Mouse (Mus musculus): ENCODE measurements around the gene Mindy1. TPM values are rescaled to one million over a fixed set of nuclear protein-coding genes. Genes with fewer than 3 reads are reported as not detected.

Gene Mindy1
- total RNA-seq (2021), result 10 to 100 TPM; 26.2 to 28.5 TPM
- long read RNA-seq, experiment 1, transcript Mindy1-201 (10 exons, 2,800 nt), result minor isoform, 5 of 32 reads
- long read RNA-seq, experiment 1, transcript Mindy1-202 (10 exons, 2,827 nt), result major isoform, 17 of 32 reads
- long read RNA-seq, experiment 1, partial matches to known transcripts, result 4 of 32 reads
- long read RNA-seq, experiment 1, other reads (novel, unspliced or antisense), result 6 of 32 reads
- long read RNA-seq, experiment 2, transcript Mindy1-202 (10 exons, 2,827 nt), result major isoform, 10 of 18 reads
- long read RNA-seq, experiment 2, partial matches to known transcripts, result 3 of 18 reads
- long read RNA-seq, experiment 2, other reads (novel, unspliced or antisense), result 3 of 18 reads

GRCm38 (mm10) chr3:95281216-95282126, at the start of gene Mindy1, which contains the start of gene Prune1:
Mindy1 (plus strand) TSS chr3:95281345.
Prune1 (minus strand) TSS chr3:95282076.
- peak; percentile 97 to 99 for DNase-seq (ENCODE audit: low spot score in 2 of 2)

DNA sequence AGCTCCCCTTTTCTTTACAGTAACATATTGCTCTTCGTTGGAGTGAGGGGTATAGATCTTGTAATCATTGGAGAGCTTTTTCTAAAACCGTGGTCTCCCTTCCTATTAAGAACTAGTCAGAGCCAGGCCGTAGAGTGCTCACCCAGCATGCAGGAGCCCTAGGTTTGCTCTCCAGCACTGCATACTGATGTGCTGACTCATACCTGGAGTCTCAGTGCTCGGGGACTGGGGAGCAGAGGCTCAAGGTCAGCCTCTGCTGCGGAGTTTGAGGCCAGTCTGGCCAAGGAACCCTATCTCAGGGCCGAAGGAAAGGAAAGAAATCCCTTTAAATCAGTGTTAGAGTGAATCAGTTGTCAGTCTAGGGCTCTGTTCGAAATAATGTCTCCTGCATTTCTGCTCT, 48.4 kb upstream of the Mindy1 start:
- no peak for DNase-seq (ENCODE audit: low spot score in 2 of 2)

GRCm38 (mm10) chr3:95233303-95233980, 47.7 kb upstream of the Mindy1 start:
- no peak for DNase-seq (ENCODE audit: low spot score in 2 of 2)

DNA sequence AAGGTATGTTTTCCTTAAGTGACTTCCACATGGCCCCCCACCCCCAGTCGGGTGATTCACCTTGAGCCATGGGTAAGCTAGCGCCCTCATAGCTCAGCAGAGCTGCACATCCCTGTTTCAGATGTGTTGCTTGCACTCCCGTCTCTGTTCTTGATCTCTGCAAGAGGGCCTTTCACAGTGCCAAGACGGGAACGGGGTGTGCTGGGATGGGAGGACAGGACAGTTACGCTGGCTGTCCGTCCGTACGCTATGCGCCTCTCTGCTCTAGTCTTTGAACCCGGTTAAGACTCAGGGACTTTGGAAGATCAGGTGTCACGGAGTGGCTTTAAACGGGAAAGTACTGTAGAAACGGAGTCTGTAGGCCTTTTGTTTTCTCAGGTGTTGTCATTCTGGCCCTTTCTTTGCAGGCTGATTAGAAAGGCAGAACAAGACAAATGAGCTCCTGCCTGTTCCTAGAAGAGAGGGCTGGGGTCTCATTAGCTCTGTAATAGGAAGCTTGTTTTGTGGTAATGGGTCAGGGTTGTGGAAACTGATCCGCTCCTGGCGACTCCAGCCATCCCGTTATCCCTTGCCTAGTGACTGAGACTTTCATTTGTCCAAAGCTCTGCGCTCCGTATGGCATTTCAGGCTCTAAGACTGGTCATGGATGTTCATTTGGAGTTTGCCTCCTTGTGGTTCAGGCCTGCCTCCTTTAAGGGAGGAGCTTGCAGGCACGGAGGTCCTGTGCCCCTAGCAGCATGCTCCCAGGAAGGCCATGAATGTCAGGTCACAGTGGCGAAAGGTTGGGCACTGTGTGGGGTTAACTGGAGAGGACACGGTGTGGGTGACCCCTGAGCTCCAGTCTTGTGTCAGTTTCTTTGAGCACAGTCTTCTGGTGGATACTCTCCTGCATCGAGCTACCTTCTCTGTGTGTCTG, 45.5 kb upstream of the Mindy1 start:
- no peak for DNase-seq (ENCODE audit: low spot score in 2 of 2)

GRCm38 (mm10) chr3:95237541-95238099, 43.5 kb upstream of the Mindy1 start:
- DNase-seq (ENCODE audit: low spot score in 2 of 2), result no peak

GRCm38 (mm10) chr3:95239022-95239421, 42.1 kb upstream of the Mindy1 start:
- no peak for DNase-seq (ENCODE audit: low spot score in 2 of 2)

DNA sequence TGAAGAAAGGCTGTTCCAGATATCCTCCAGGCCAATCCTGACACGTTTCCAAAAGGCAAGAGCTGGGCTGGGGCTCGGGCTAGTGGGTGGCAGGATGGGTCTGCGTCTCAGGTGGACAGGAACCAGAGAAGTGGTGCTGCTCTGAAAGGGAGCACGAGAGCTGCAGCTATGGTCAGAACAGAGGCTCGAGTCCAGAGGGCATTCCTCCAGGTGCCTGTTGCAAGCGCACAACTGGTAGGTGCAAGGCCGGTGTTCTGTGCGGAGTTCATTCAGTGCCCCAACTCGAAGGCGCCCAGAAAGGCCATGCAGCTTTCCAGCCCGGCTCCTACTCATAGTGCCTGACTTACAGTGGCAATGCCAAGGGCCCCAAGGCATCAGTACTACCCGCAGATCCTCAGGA, 41.2 kb upstream of the Mindy1 start:
- no peak for DNase-seq (ENCODE audit: low spot score in 2 of 2)

GRCm38 (mm10) chr3:95240900-95241299, 40.2 kb upstream of the Mindy1 start:
- no peak for DNase-seq (ENCODE audit: low spot score in 2 of 2)

GRCm38 (mm10) chr3:95241498-95241897, 39.6 kb upstream of the Mindy1 start, which contains the start of gene Gm128:
Gm128 (minus strand) TSS chr3:95241598.
- no peak for DNase-seq (ENCODE audit: low spot score in 2 of 2)

GRCm38 (mm10) chr3:95243086-95243485, 38.1 kb upstream of the Mindy1 start:
- no peak for DNase-seq (ENCODE audit: low spot score in 2 of 2)

GRCm38 (mm10) chr3:95246465-95247231, 34.5 kb upstream of the Mindy1 start:
- peak in 1 of 2 experiments; percentile 76 for DNase-seq (ENCODE audit: low spot score in 2 of 2)

GRCm38 (mm10) chr3:95247660-95248336, 33.3 kb upstream of the Mindy1 start:
- no peak for DNase-seq (ENCODE audit: low spot score in 2 of 2)

DNA sequence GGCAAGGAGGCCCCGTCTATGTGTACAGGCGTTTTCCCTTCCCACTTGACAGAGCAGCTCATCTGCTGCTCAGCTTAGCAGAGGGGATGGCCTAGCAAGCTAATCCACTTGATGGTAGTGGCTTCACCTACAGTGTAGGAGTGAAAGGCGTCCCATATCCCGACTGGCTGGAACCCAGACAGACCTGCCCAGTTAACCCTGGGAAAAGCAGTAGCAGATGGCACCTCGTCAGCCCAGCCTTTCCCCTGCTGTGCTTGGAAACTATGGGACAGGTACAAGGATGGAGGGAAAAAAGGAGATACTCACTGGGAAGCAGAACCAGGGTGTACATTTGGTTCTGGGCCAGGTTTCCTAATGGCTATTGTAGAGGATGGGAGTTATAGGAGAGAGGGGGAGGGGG, 30.8 kb upstream of the Mindy1 start:
- no peak for DNase-seq (ENCODE audit: low spot score in 2 of 2)

DNA sequence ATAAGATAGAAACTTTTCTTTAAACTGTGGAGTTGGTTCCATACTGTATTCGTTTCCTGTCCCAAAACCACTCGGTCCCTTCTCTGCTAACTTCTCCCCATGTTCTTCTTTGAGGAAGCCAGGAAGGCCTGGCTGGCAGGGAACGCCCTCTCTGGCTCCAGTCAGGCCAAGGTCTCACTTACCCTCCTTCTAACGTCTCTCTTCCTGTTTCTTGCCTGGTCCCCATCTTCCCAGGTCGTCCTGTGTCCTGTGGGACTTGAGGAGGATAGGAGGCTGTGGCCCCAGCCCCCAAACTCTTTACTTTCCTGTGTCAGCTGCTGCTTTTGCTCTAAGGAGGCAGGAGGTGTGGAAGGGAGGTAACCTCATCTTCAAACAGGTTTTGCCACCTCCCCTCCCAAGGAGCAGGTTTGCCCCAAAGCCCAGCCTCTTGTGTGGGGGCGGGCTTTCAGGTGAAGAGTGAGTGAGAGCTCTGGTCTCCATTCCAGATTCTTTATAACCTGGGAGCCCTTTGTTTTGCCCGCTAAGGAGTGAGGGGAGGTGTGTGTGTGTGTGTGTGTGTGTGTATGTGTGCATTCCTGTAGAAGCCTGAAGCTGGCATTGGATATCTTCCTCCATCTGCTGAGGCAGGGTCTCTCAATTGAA, 30.2 kb upstream of the Mindy1 start, which contains the start of gene Bnipl:
Gene Bnipl, minus strand, starts transcription at position 411 of the 642 bp plus-strand sequence.
- no peak for DNase-seq (ENCODE audit: low spot score in 2 of 2)

DNA sequence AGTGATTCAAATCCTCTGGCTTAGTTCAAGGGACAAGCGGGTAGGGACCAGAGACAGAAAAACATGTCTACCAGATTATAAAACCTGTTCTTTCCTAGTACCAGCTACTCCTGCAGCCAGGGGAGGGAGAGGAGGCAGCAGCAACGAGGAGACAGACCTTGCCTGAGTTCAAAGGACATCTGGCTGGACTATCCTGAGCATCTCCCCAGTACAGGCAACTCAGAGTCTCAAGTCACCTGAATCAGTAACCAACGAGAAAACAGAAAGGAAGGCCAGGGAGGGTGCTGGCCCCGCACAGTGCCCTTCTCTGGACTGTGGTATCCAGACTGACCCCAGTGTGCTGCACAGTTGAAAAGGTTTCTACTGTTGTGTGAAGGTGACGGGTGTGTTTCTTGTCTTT, 24.2 kb upstream of the Mindy1 start:
- no peak for DNase-seq (ENCODE audit: low spot score in 2 of 2)

DNA sequence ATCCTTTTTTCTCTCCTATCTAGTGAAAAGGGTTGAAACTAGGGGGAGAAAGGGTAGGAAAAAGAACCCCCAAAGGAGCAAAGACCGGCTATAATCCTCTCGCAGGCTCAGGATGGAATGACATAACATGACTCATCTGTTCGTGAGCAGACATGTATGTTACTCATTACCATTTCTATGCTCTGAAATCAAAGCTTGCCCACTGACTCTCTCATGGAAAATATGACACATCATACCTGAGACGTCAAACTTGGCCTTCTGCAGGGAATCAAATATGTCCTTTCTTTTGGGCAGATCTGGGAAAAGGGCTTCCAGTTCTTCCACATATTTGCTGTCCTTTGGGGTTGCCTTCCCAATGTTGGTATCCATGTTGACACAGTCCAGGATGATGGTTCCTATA, 19.2 kb upstream of the Mindy1 start:
- DNase-seq (ENCODE audit: low spot score in 2 of 2), result no peak

DNA sequence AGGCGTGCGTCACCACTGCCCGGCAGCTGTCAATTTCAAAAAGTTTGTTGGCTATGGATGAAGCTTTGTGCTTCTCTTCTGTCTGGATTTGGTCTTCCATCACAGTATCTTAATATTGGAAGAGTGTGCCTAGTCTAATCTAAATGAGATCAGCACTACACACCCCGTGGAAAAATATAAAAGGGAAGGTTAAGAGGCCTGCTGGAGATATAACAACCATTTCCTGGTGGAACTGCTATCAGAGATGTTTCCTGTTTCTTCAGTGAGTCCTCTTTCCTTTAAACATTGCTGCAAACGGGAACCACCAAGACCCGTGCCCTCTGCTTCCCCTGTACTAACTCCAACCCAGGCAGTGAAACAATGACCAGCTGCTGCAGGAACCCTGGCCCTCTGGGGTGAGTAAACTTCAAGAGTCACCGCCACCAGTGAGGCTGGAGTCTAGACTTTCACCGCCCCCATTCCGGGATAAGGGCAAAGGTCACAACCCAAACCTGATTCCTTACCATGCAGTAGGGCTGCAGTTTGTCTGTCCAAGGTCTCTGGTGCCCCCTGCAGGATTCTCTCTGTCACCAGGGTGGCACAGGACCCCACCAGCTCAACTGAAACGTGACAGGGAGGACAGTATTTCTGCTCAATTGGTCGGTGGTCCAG, 17.9 kb upstream of the Mindy1 start:
- peak; percentile 37 to 60 for DNase-seq (ENCODE audit: low spot score in 2 of 2)

- no peak for DNase-seq (ENCODE audit: low spot score in 2 of 2)
These were observed 16.4 kb upstream of the Mindy1 start for GRCm38 (mm10) chr3:95264724-95265123.

Measured in layer of hippocampus, postnatal 14 days (tissue).